1 mouse cellular context compared by ENCODE assay signal in the genomic region with DNA sequence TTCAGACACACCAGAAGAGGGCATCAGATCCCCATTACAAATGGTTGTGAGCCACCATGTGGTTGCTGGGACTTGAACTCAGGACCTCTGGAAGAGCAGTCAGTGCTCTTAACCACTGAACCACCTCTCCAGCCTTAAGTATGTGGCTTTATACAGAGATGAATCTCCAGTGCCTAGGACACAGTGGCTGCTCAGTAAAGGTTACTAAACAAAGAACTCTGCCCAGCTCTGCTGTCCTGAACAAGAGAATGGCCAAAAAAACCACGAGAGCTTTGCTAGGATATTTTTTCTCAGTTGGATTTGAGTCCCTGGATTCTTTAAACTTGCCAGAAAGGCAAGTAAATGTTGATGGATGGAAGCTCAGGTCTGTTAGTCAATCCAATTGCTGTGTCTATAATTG.
A peak's percentile ranks its signal among the peaks of the same experiment; 100 is the strongest.
TF ChIP-seq lines count a peak whose summit lies in the region.

No protein-coding gene starts in this region.

TF ChIP-seq in MEL, 35 proteins besides CTCF, POLR2A, EP300 and RAD21:
- peak; percentile 81 for TF ChIP-seq TBP (IDR thresholded peaks at IDR 0.05; ENCODE audit: low read depth, low read length)
